Mouse (Mus musculus): ENCODE data around the gene Ybx2. TPM values are rescaled to one million over a fixed set of nuclear protein-coding genes. Genes with fewer than 3 reads are reported as not detected.

The Ybx2 gene
- polyA plus RNA-seq, 1 experiment, result not detected

GRCm38 (mm10) chr11:69983377-69983776, 47.8 kb downstream of the Ybx2 start:
- no peak for TF ChIP-seq CTCF (IDR thresholded peaks at IDR 0.05; ENCODE audit: borderline replicate concordance, insufficient read depth, low read length)
- TF ChIP-seq POLR2A (IDR thresholded peaks at IDR 0.05; ENCODE audit: low read depth, low read length), result no peak
- H3K4me3 ChIP-seq (ENCODE audit: insufficient read depth, low read length), result 0 out of 2 replicates have a peak overlapping the region, but pooled peaks have one; percentile 98
- no peak overlapping the region for H3K27ac ChIP-seq (ENCODE audit: insufficient read depth, low read length)
- no peaks in the 10 kb centered on the region for H3K4me1 ChIP-seq (ENCODE audit: control insufficient read depth, insufficient read depth, low read length)

GRCm38 (mm10) chr11:69984431-69984830, 48.8 kb downstream of the Ybx2 start:
- no peak for TF ChIP-seq POLR2A (IDR thresholded peaks at IDR 0.05; ENCODE audit: low read depth, low read length)
- no peak for TF ChIP-seq CTCF (IDR thresholded peaks at IDR 0.05; ENCODE audit: borderline replicate concordance, insufficient read depth, low read length)
- H3K4me3 ChIP-seq (ENCODE audit: insufficient read depth, low read length), result no peak overlapping the region
- no peaks in the 10 kb centered on the region for H3K4me1 ChIP-seq (ENCODE audit: control insufficient read depth, insufficient read depth, low read length)
- no peak overlapping the region for H3K27ac ChIP-seq (ENCODE audit: insufficient read depth, low read length)

DNA sequence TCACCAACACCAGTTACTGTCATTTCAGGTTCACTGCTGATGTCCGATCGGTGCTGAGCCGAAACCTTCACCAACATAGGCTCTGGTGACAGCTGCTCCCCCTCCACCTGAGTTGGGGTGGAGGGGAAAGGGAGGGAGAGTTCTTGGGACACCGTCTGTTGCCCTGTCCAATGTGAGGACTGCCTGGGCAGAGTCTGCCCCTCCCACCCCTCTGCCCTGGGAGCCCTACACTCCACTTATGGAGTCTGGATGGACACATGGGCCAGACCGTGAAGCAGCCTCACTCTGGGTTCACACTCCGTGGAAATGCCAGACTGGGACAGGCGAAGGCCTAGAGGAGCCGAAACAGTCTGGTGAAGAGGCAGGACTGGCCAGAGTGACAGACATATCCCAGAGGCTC, 54.4 kb downstream of the Ybx2 start:
- H3K4me3 ChIP-seq (ENCODE audit: insufficient read depth, low read length), result no peak overlapping the region
- peak overlapping the region; percentile 14 for H3K27ac ChIP-seq (ENCODE audit: insufficient read depth, low read length)
- H3K4me1 ChIP-seq (ENCODE audit: control insufficient read depth, insufficient read depth, low read length), result no peaks in the 10 kb centered on the region
- TF ChIP-seq CTCF (IDR thresholded peaks at IDR 0.05; ENCODE audit: borderline replicate concordance, insufficient read depth, low read length) (no peak), POLR2A (IDR thresholded peaks at IDR 0.05; ENCODE audit: low read depth, low read length) (no peak)

Other genes starting within 250 kb of the Ybx2 start
- 20.0 and 25.5 TPM in 2 replicates for gene Tnfsf12, start 239.9 kb upstream of the Ybx2 start, polyA plus RNA-seq (2011; ENCODE audit: insufficient read length, low read depth, missing spikeins)
- 3.0 and 4.4 TPM in 2 replicates for gene Tnfsfm13, start 239.7 kb upstream of the Ybx2 start, polyA plus RNA-seq (2011; ENCODE audit: insufficient read length, low read depth, missing spikeins)
- gene Polr2a, start 177.2 kb upstream of the Ybx2 start, polyA plus RNA-seq (2011; ENCODE audit: insufficient read length, low read depth, missing spikeins), result 82.6 and 90.9 TPM in 2 replicates
- not detected in 2 replicates for gene Slc35g3, start 173.8 kb upstream of the Ybx2 start, polyA plus RNA-seq (2011; ENCODE audit: insufficient read length, low read depth, missing spikeins)
- gene Zbtb4, start 169.9 kb upstream of the Ybx2 start, polyA plus RNA-seq (2011; ENCODE audit: insufficient read length, low read depth, missing spikeins), result 22.6 and 28.5 TPM in 2 replicates
- 4.6 and 7.2 TPM in 2 replicates for gene Chrnb1, start 139.9 kb upstream of the Ybx2 start, polyA plus RNA-seq (2011; ENCODE audit: insufficient read length, low read depth, missing spikeins)
- 1.1 and 2.5 TPM in 2 replicates for gene Fgf11, start 133.9 kb upstream of the Ybx2 start, polyA plus RNA-seq (2011; ENCODE audit: insufficient read length, low read depth, missing spikeins)
- gene Tmem102, start 130.2 kb upstream of the Ybx2 start, polyA plus RNA-seq (2011; ENCODE audit: insufficient read length, low read depth, missing spikeins), result not detected in 2 replicates
- gene Gm39566, start 120.5 kb upstream of the Ybx2 start, polyA plus RNA-seq (2011; ENCODE audit: insufficient read length, low read depth, missing spikeins), result not detected in 2 replicates
- gene Spem2, start 117.3 kb upstream of the Ybx2 start, polyA plus RNA-seq (2011; ENCODE audit: insufficient read length, low read depth, missing spikeins), result not detected in 2 replicates
- not detected in 2 replicates for gene Spem1, start 113.6 kb upstream of the Ybx2 start, polyA plus RNA-seq (2011; ENCODE audit: insufficient read length, low read depth, missing spikeins)
- gene Nlgn2, start 98.0 kb upstream of the Ybx2 start, polyA plus RNA-seq (2011; ENCODE audit: insufficient read length, low read depth, missing spikeins), result 33.8 and 42.0 TPM in 2 replicates
- 72.1 and 94.8 TPM in 2 replicates for gene Tmem256, start 97.3 kb upstream of the Ybx2 start, polyA plus RNA-seq (2011; ENCODE audit: insufficient read length, low read depth, missing spikeins)
- 120 and 128 TPM in 2 replicates for gene Plscr3, start 89.4 kb upstream of the Ybx2 start, polyA plus RNA-seq (2011; ENCODE audit: insufficient read length, low read depth, missing spikeins)
- not detected in 2 replicates for gene Tnk1, start 77.1 kb upstream of the Ybx2 start, polyA plus RNA-seq (2011; ENCODE audit: insufficient read length, low read depth, missing spikeins)
- gene Tmem95, start 57.8 kb upstream of the Ybx2 start, polyA plus RNA-seq (2011; ENCODE audit: insufficient read length, low read depth, missing spikeins), result not detected in 2 replicates
- gene Kctd11, start 54.4 kb upstream of the Ybx2 start, polyA plus RNA-seq (2011; ENCODE audit: insufficient read length, low read depth, missing spikeins), result 20.7 and 26.0 TPM in 2 replicates
- gene Acap1, start 40.3 kb upstream of the Ybx2 start, polyA plus RNA-seq (2011; ENCODE audit: insufficient read length, low read depth, missing spikeins), result not detected in 2 replicates
- gene 2810408A11Rik, start 34.8 kb upstream of the Ybx2 start, polyA plus RNA-seq (2011; ENCODE audit: insufficient read length, low read depth, missing spikeins), result 3.5 and 4.9 TPM in 2 replicates
- gene Neurl4, start 34.7 kb upstream of the Ybx2 start, polyA plus RNA-seq (2011; ENCODE audit: insufficient read length, low read depth, missing spikeins), result 30.8 and 31.8 TPM in 2 replicates
- gene Gps2, start 21.9 kb upstream of the Ybx2 start, polyA plus RNA-seq (2011; ENCODE audit: insufficient read length, low read depth, missing spikeins), result 24.1 and 27.8 TPM in 2 replicates
- gene Eif5a, start 13.8 kb upstream of the Ybx2 start, polyA plus RNA-seq (2011; ENCODE audit: insufficient read length, low read depth, missing spikeins), result 725 and 764 TPM in 2 replicates
- 2.3 and 2.7 TPM in 2 replicates for gene Slc2a4, start 12.4 kb downstream of the Ybx2 start, polyA plus RNA-seq (2011; ENCODE audit: insufficient read length, low read depth, missing spikeins)
- not detected in 2 replicates for gene Cldn7, start 29.0 kb downstream of the Ybx2 start, polyA plus RNA-seq (2011; ENCODE audit: insufficient read length, low read depth, missing spikeins)
- gene Ctdnep1, start 45.4 kb downstream of the Ybx2 start, polyA plus RNA-seq (2011; ENCODE audit: insufficient read length, low read depth, missing spikeins), result 140 and 171 TPM in 2 replicates
- gene Elp5, start 46.7 kb downstream of the Ybx2 start, polyA plus RNA-seq (2011; ENCODE audit: insufficient read length, low read depth, missing spikeins), result 68.8 and 86.1 TPM in 2 replicates
- 639 and 646 TPM in 2 replicates for gene Gabarap, start 55.3 kb downstream of the Ybx2 start, polyA plus RNA-seq (2011; ENCODE audit: insufficient read length, low read depth, missing spikeins)
- gene Phf23, start 60.0 kb downstream of the Ybx2 start, polyA plus RNA-seq (2011; ENCODE audit: insufficient read length, low read depth, missing spikeins), result 78.6 and 89.1 TPM in 2 replicates
- 27.7 and 32.1 TPM in 2 replicates for gene Dvl2, start 64.8 kb downstream of the Ybx2 start, polyA plus RNA-seq (2011; ENCODE audit: insufficient read length, low read depth, missing spikeins)
- gene Acadvl, start 79.6 kb downstream of the Ybx2 start, polyA plus RNA-seq (2011; ENCODE audit: insufficient read length, low read depth, missing spikeins), result 47.4 and 57.9 TPM in 2 replicates
- 69.8 and 77.7 TPM in 2 replicates for gene Dlg4, start 81.1 kb downstream of the Ybx2 start, polyA plus RNA-seq (2011; ENCODE audit: insufficient read length, low read depth, missing spikeins)
- gene Asgr1, start 118.3 kb downstream of the Ybx2 start, polyA plus RNA-seq (2011; ENCODE audit: insufficient read length, low read depth, missing spikeins), result 0.52 and 0.60 TPM in 2 replicates
- gene Asgr2, start 156.8 kb downstream of the Ybx2 start, polyA plus RNA-seq (2011; ENCODE audit: insufficient read length, low read depth, missing spikeins), result not detected in 2 replicates
- not detected in 2 replicates for gene Mgl2, start 194.5 kb downstream of the Ybx2 start, polyA plus RNA-seq (2011; ENCODE audit: insufficient read length, low read depth, missing spikeins)
- gene Clec10a, start 220.4 kb downstream of the Ybx2 start, polyA plus RNA-seq (2011; ENCODE audit: insufficient read length, low read depth, missing spikeins), result not detected in 2 replicates